Mouse (Mus musculus) myocyte (in vitro differentiated cells): ENCODE data around the gene Grik4.

Source experiments
- CEBPB ChIP-seq: IDR thresholded peaks from 2 replicates; pipeline ENCODE4 v1.6.1; 2011; ENCODE audit warnings: mild to moderate bottlenecking, moderate library complexity; ENCODE audit not compliant: poor library complexity, insufficient read depth, severe bottlenecking
- E2F4 ChIP-seq: IDR thresholded peaks from one replicate; pipeline ENCODE4 v1.6.1; 2011; ENCODE audit warnings: mild to moderate bottlenecking, control low read depth, moderate library complexity; ENCODE audit not compliant: insufficient read depth
- MAX ChIP-seq: IDR thresholded peaks from one replicate; pipeline ENCODE4 v1.6.1; 2011; ENCODE audit warnings: low read depth, mild to moderate bottlenecking, control low read depth
- MYOD1 ChIP-seq, 3 experiments: IDR thresholded peaks; one replicate each; pipeline ENCODE4 v1.6.1; 2011; ENCODE audit warnings: control low read depth in 2 of 3, low read depth in 2 of 3, mild to moderate bottlenecking in 2 of 3, moderate library complexity in 1 of 3; ENCODE audit not compliant: insufficient read length in 2 of 3, control insufficient read depth in 1 of 3
- MYOG ChIP-seq, 3 experiments: IDR thresholded peaks; one replicate each; pipeline ENCODE4 v1.6.1; 2011; ENCODE audit warnings: control low read depth in 2 of 3, low read depth in 2 of 3, mild to moderate bottlenecking in 2 of 3; ENCODE audit not compliant: insufficient read length in 2 of 3, control insufficient read depth in 1 of 3, insufficient read depth in 1 of 3
- POLR2A ChIP-seq: IDR thresholded peaks from one replicate; pipeline ENCODE4 v1.6.1; 2011; ENCODE audit warnings: low read depth, mild to moderate bottlenecking, control low read depth, moderate library complexity; ENCODE audit not compliant: insufficient read length
- POLR2AphosphoS2 ChIP-seq: IDR thresholded peaks from one replicate; pipeline ENCODE4 v1.6.1; 2011; ENCODE audit warnings: low read depth, control low read depth; ENCODE audit not compliant: insufficient read length
- REST ChIP-seq: IDR thresholded peaks from one replicate; pipeline ENCODE4 v1.6.1; 2011; ENCODE audit warnings: mild to moderate bottlenecking, control low read depth, moderate library complexity; ENCODE audit not compliant: insufficient read depth, insufficient read length
- SRF ChIP-seq: IDR thresholded peaks from one replicate; pipeline ENCODE4 v1.6.1; 2011; ENCODE audit warnings: low read depth; ENCODE audit not compliant: control insufficient read depth, insufficient read length
- TCF12 ChIP-seq: IDR thresholded peaks from one replicate; pipeline ENCODE4 v1.6.1; 2011; ENCODE audit warnings: mild to moderate bottlenecking, control low read depth; ENCODE audit not compliant: poor library complexity, insufficient read depth, severe bottlenecking
- TCF3 ChIP-seq: IDR thresholded peaks from one replicate; pipeline ENCODE4 v1.6.1; 2011; ENCODE audit warnings: low read depth, control low read depth; ENCODE audit not compliant: insufficient read length
- USF1 ChIP-seq: IDR thresholded peaks from one replicate; pipeline ENCODE4 v1.6.1; 2011; ENCODE audit warnings: low read depth, mild to moderate bottlenecking, control low read depth, moderate library complexity

- TF ChIP-seq TCF12 = no peak
- TF ChIP-seq MYOG (IDR thresholded peaks at IDR 0.05; ENCODE audit: control insufficient read depth in 1 of 3, insufficient read depth in 1 of 3, insufficient read length in 2 of 3, low read depth in 2 of 3) = no peak
- TF ChIP-seq POLR2A = no peak
- TF ChIP-seq USF1 = no peak
- TF ChIP-seq CEBPB = no peak
- no peak for TF ChIP-seq POLR2AphosphoS2
- no peak for TF ChIP-seq MAX
- no peak for TF ChIP-seq E2F4
- no peak for TF ChIP-seq TCF3
- TF ChIP-seq SRF = no peak
- no peak for TF ChIP-seq MYOD1 (IDR thresholded peaks at IDR 0.05; ENCODE audit: control insufficient read depth in 1 of 3, insufficient read length in 2 of 3, low read depth in 2 of 3)
- no peak for TF ChIP-seq REST
These were observed 152.9 kb downstream of the Grik4 start for GRCm38 (mm10) chr9:42791346-42791745.
